Mouse (Mus musculus): ENCODE measurements around the gene Vpreb2. TPM values are rescaled to one million over a fixed set of nuclear protein-coding genes. Genes with fewer than 3 reads are reported as not detected.
"Not testable (repeated sequence)": the region's sequence is repeated elsewhere in the genome, so short reads cannot be mapped to it uniquely, and the experiment has no call there.

Vpreb2 gene
- polyA plus RNA-seq, 1 experiment from 2014 or later = not detected

DNA sequence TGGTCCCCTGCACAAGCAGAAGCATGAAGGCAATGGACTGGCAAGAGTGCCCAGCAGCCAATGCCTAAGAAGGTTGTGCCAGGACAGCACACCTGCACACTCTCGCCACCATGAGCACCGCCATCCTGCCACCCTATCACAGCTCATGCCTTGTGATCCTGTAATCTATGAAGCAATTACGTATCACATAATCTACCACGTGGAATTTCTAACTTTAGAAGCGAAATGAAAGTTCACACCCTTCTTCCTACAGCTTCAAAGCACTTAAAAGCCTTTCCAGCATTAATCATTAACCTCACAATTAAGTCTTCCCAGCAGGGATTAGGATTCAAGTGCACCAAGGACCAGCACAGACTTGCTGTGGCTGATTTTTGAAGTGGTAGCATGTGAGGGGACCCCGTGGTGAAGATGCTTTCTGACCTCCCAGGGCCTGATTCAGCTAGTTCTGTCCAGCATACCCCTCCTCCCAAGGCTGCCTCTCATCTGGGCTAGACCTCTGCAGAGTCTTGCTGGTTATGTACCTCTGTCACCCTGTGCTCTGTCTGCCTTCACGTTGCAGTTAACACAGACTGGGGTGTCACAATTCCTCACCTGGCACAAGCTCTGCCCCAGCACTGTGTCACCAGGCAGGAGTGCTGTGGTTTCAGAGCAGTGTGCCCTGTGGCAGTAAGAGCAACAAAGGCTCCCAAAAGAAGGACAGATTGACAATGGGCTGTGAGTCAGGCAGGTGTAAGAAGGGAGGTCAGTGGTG is 35.0 kb upstream of the Vpreb2 start:
- no peaks in the 10 kb centered on the region for H3K9me3 ChIP-seq (ENCODE audit: control insufficient read depth, low read length)
- no peak overlapping the region for H3K9ac ChIP-seq (replicated peaks; ENCODE audit: low read depth, low read length)
- H3K27ac ChIP-seq (ENCODE audit: low read depth, low read length) = no peak overlapping the region
- no peak overlapping the region for H3K4me3 ChIP-seq (ENCODE audit: low read depth, low read length)
- no peak overlapping the region for H3K4me2 ChIP-seq (ENCODE audit: low read depth, low read length)
- 47% methylated on average over 7 of the region's 7 CpGs for WGBS
- H3K36me3 ChIP-seq (ENCODE audit: control insufficient read depth, insufficient read depth, low read length) = no peaks in the 10 kb centered on the region
- no peaks in the 10 kb centered on the region for H3K27me3 ChIP-seq (ENCODE audit: control insufficient read depth, insufficient read depth, low read length)
- no peak for ATAC-seq (ENCODE audit: low read depth)
- no peaks in the 10 kb centered on the region for H3K4me1 ChIP-seq (ENCODE audit: control insufficient read depth, insufficient read depth, low read length)

DNA sequence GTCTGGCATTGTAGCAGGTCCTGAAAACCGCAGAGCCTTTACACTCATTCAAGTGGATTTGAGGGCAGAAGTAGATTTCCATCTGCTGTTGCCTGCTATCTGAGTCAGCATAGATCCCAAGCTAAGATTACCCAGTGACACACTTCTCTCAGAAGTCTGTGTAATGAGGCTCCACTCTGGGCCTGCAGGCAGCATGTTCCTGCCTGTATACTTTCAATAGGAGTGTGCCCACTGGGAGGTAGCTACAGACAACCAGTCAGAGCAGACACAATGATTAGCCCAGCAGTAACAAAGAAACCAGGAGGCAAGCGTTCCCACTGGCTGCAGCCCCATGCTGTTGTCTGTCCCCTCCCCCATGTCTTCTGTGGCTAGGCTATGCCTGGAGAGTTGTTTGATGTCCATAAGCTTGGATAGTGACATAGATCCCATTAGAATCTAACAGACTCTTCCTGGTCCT is 30.8 kb upstream of the Vpreb2 start:
- Histone ChIP-seq H3K9me3 (ENCODE audit: control insufficient read depth, low read length) (no peaks in the 10 kb centered on the region), H3K4me2 (ENCODE audit: low read depth, low read length) (no peak overlapping the region), H3K27me3 (ENCODE audit: control insufficient read depth, insufficient read depth, low read length) (no peaks in the 10 kb centered on the region), H3K9ac (replicated peaks; ENCODE audit: low read depth, low read length) (no peak overlapping the region), H3K4me1 (ENCODE audit: control insufficient read depth, insufficient read depth, low read length) (no peaks in the 10 kb centered on the region), H3K4me3 (ENCODE audit: low read depth, low read length) (no peak overlapping the region), H3K27ac (ENCODE audit: low read depth, low read length) (no peak overlapping the region; the same call in 1 of the 2 replicates), H3K36me3 (ENCODE audit: control insufficient read depth, insufficient read depth, low read length) (no peaks in the 10 kb centered on the region)
- 31% methylated on average over 2 of the region's 2 CpGs for WGBS
- ATAC-seq (ENCODE audit: low read depth) = 0 out of 2 replicates have a peak, but pooled peaks have one; percentile 38

DNA sequence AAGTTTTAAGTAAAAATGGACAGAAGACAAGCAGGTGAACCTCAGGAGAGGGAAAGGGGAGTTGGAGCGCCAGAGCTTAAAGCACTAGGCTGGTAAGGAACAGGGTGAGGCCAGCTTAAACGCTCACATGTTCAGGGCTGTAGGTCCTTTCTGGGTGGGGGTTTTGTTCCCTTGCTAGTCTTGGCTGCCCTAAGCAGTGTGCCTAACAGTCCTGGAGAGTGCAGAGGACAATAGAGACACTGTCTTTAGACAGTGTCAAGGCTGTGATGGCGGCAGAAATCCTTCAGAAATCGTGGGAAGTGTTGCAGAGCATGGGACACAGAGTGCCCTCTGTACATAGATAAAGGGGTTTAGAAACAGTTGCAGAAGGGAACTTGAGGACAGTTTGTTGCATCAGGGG is 30.2 kb upstream of the Vpreb2 start:
- ATAC-seq (ENCODE audit: low read depth) = no peak
- Histone ChIP-seq H3K4me1 (ENCODE audit: control insufficient read depth, insufficient read depth, low read length) (no peaks in the 10 kb centered on the region), H3K4me3 (ENCODE audit: low read depth, low read length) (no peak overlapping the region), H3K27me3 (ENCODE audit: control insufficient read depth, insufficient read depth, low read length) (no peaks in the 10 kb centered on the region), H3K4me2 (ENCODE audit: low read depth, low read length) (no peak overlapping the region), H3K27ac (ENCODE audit: low read depth, low read length) (no peak overlapping the region), H3K36me3 (ENCODE audit: control insufficient read depth, insufficient read depth, low read length) (no peaks in the 10 kb centered on the region), H3K9me3 (ENCODE audit: control insufficient read depth, low read length) (no peaks in the 10 kb centered on the region), H3K9ac (replicated peaks; ENCODE audit: low read depth, low read length) (no peak overlapping the region)
- WGBS = 46% methylated on average over 4 of the region's 4 CpGs

DNA sequence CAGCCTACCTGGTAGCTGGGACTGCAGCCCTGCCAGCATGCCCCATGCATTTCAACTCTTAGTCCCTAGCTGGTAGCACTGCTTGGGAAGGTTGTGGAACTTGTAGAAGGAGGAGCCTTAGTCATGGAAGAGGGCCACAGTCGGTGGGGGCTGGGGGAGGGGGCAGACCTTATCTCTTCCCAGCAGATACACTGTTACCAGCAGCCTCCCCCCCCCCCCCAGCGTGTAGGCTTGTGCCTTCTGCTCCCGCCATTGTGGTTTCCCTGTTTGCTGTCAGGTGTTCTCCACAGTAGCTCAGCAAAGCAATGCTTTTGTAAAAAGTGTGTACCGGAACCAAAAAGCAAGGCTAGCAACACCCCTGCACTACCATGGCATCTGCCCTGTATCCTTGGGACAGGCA is 28.6 kb upstream of the Vpreb2 start:
- Histone ChIP-seq H3K4me1 (ENCODE audit: control insufficient read depth, insufficient read depth, low read length) (no peaks in the 10 kb centered on the region), H3K9me3 (ENCODE audit: control insufficient read depth, low read length) (no peaks in the 10 kb centered on the region), H3K27me3 (ENCODE audit: control insufficient read depth, insufficient read depth, low read length) (no peaks in the 10 kb centered on the region), H3K9ac (replicated peaks; ENCODE audit: low read depth, low read length) (no peak overlapping the region), H3K36me3 (ENCODE audit: control insufficient read depth, insufficient read depth, low read length) (no peaks in the 10 kb centered on the region), H3K4me3 (ENCODE audit: low read depth, low read length) (no peak overlapping the region), H3K27ac (ENCODE audit: low read depth, low read length) (no peak overlapping the region), H3K4me2 (ENCODE audit: low read depth, low read length) (no peak overlapping the region)
- WGBS = 86% methylated on average over 4 of the region's 4 CpGs
- no peak for ATAC-seq (ENCODE audit: low read depth)

DNA sequence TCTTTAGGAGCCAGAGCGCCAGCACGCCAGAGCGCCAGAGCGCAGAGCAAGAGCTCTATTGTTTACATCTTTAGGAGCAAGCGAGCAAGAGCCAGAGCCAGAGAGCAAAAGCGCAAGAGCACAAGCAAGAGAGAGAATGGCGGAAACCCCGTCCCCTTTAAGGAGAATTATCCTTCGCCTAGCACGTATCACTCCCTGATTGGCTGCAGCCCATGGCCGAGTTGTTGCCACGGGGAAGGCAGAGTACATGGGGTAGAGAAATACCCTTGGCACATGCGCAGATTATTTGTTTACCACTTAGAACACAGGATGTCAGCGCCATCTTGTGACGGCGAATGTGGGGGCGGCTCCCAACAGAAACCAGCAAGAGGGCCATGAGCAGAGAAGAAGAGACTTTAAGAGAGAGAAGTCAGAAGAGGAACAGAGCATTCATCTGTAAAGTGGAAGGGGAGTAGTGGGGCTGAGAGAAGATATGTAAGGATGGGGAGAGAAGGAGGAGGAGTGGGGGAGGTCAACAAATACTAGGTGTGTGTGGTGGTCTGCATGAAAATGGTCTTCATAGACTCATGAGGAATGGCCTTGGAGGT is 24.1 kb upstream of the Vpreb2 start:
- not testable (repeated sequence) for H3K4me3 ChIP-seq (ENCODE audit: low read depth, low read length); ATAC-seq (ENCODE audit: low read depth); H3K9me3 ChIP-seq (ENCODE audit: control insufficient read depth, low read length); H3K27me3 ChIP-seq (ENCODE audit: control insufficient read depth, insufficient read depth, low read length); H3K27ac ChIP-seq (ENCODE audit: low read depth, low read length); H3K4me2 ChIP-seq (ENCODE audit: low read depth, low read length); H3K4me1 ChIP-seq (ENCODE audit: control insufficient read depth, insufficient read depth, low read length); H3K9ac ChIP-seq (replicated peaks; ENCODE audit: low read depth, low read length); H3K36me3 ChIP-seq (ENCODE audit: control insufficient read depth, insufficient read depth, low read length)
- 94% methylated on average over 17 of the region's 17 CpGs for WGBS

DNA sequence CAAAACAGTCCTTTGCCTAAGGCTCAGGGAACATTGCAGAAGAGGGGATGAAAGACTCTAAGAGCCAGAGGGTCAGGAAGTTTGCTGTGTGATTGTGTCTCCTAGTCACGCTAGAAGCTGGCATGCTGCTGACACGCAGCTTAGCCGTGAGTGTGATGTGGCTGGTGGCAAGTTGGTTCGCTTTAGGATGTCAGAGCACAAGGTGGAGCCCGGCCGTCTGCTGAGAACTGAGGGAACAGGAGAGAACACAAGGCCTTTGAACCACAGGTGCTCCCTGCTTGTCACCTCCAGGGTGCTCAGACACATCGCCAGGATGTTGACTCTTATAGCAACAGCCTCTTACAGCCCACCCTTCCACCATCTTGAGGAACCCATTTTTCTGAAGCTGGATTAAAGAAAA is 18.1 kb upstream of the Vpreb2 start:
- Histone ChIP-seq H3K9me3 (ENCODE audit: control insufficient read depth, low read length) (no peaks in the 10 kb centered on the region), H3K27me3 (ENCODE audit: control insufficient read depth, insufficient read depth, low read length) (no peaks in the 10 kb centered on the region), H3K27ac (ENCODE audit: low read depth, low read length) (no peak overlapping the region), H3K4me3 (ENCODE audit: low read depth, low read length) (no peak overlapping the region), H3K36me3 (ENCODE audit: control insufficient read depth, insufficient read depth, low read length) (no peaks in the 10 kb centered on the region), H3K9ac (replicated peaks; ENCODE audit: low read depth, low read length) (no peak overlapping the region), H3K4me1 (ENCODE audit: control insufficient read depth, insufficient read depth, low read length) (no peaks in the 10 kb centered on the region), H3K4me2 (ENCODE audit: low read depth, low read length) (no peak overlapping the region)
- ATAC-seq (ENCODE audit: low read depth) = no peak
- 89% methylated on average over 7 of the region's 7 CpGs for WGBS

DNA sequence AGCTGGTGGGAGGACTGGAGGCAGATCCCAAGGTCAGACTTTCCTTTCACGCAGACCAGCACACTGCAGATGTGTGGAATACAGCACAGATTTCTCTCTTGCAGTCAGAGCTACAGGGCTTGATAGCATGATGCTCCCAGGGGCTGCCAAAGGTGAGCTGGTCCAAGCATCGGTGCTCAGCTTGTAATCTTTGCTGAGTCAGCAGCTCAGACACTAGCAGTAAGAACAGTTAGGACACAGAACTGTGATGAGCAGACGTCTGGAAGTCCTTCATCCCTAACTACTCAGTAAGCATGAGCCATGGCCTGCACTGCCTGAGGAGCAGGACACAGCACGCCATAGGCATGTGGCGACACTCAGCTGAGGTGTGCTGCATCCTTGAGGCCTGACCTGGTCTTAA is 8.4 kb upstream of the Vpreb2 start:
- no peak for ATAC-seq (ENCODE audit: low read depth)
- no peaks in the 10 kb centered on the region for H3K9me3 ChIP-seq (ENCODE audit: control insufficient read depth, low read length)
- no peaks in the 10 kb centered on the region for H3K36me3 ChIP-seq (ENCODE audit: control insufficient read depth, insufficient read depth, low read length)
- no peaks in the 10 kb centered on the region for H3K4me1 ChIP-seq (ENCODE audit: control insufficient read depth, insufficient read depth, low read length)
- no peak overlapping the region for H3K27ac ChIP-seq (ENCODE audit: low read depth, low read length)
- no peaks in the 10 kb centered on the region for H3K27me3 ChIP-seq (ENCODE audit: control insufficient read depth, insufficient read depth, low read length)
- 82% methylated on average over 5 of the region's 5 CpGs for WGBS
- H3K4me2 ChIP-seq (ENCODE audit: low read depth, low read length) = no peak overlapping the region
- H3K4me3 ChIP-seq (ENCODE audit: low read depth, low read length) = no peak overlapping the region
- H3K9ac ChIP-seq (replicated peaks; ENCODE audit: low read depth, low read length) = no peak overlapping the region

DNA sequence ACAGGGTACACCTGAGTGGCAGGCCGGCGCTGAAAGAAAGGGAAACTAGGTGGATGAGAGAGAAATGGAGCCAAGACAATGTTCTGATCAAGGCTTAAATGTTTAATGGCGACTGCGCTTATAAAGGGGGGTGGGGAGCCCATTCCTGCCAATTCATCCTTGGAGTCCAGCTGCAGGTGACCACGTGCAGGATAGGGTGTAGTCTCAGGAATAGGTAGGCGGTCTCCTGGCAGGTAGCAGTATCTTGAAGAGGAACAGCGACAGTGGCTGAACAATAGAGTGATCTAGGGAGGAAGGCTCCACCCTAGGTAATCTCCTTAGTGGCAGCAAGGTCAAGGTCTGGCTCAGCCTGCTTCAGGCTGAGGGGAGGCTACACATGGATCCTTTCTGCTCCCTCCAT is 2.4 kb upstream of the Vpreb2 start:
- H3K27me3 ChIP-seq (ENCODE audit: control insufficient read depth, insufficient read depth, low read length); H3K4me2 ChIP-seq (ENCODE audit: low read depth, low read length); H3K27ac ChIP-seq (ENCODE audit: low read depth, low read length); H3K4me1 ChIP-seq (ENCODE audit: control insufficient read depth, insufficient read depth, low read length); H3K9ac ChIP-seq (replicated peaks; ENCODE audit: low read depth, low read length); ATAC-seq (ENCODE audit: low read depth); H3K4me3 ChIP-seq (ENCODE audit: low read depth, low read length); H3K36me3 ChIP-seq (ENCODE audit: control insufficient read depth, insufficient read depth, low read length); H3K9me3 ChIP-seq (ENCODE audit: control insufficient read depth, low read length): not testable (repeated sequence)
- WGBS = 70% methylated on average over 7 of the region's 7 CpGs

DNA sequence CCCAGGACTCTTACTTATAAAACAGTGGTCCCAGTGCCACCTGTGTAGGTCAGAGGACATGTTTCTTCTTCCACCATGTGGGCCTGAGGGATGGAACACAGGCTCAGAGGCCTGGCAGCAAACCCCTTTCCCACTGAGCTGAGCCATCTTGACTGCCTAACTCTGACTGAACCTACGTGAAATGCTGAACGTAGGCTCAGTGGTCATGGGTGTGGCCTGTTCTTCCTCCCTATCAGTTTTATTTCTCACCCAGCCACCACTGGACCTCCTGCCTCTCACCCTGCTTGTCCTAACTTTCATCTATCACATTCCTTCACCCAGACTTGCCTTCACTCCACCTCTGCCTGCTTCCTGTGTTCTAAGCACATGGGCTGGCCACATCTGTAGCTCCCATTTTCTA is 3.0 kb downstream of the Vpreb2 start:
- no peak overlapping the region for H3K4me2 ChIP-seq (ENCODE audit: low read depth, low read length)
- ATAC-seq (ENCODE audit: low read depth) = no peak
- H3K9ac ChIP-seq (replicated peaks; ENCODE audit: low read depth, low read length) = no peak overlapping the region
- H3K9me3 ChIP-seq (ENCODE audit: control insufficient read depth, low read length) = no peaks in the 10 kb centered on the region
- H3K27ac ChIP-seq (ENCODE audit: low read depth, low read length) = no peak overlapping the region
- no peaks in the 10 kb centered on the region for H3K36me3 ChIP-seq (ENCODE audit: control insufficient read depth, insufficient read depth, low read length)
- H3K27me3 ChIP-seq (ENCODE audit: control insufficient read depth, insufficient read depth, low read length) = no peaks in the 10 kb centered on the region
- H3K4me3 ChIP-seq (ENCODE audit: low read depth, low read length) = no peak overlapping the region
- 87% methylated on average over 2 of the region's 2 CpGs for WGBS
- no peaks in the 10 kb centered on the region for H3K4me1 ChIP-seq (ENCODE audit: control insufficient read depth, insufficient read depth, low read length)
